Mouse (Mus musculus): Measurements from ENCODE around the gene Lpp.

The Lpp gene

DNA sequence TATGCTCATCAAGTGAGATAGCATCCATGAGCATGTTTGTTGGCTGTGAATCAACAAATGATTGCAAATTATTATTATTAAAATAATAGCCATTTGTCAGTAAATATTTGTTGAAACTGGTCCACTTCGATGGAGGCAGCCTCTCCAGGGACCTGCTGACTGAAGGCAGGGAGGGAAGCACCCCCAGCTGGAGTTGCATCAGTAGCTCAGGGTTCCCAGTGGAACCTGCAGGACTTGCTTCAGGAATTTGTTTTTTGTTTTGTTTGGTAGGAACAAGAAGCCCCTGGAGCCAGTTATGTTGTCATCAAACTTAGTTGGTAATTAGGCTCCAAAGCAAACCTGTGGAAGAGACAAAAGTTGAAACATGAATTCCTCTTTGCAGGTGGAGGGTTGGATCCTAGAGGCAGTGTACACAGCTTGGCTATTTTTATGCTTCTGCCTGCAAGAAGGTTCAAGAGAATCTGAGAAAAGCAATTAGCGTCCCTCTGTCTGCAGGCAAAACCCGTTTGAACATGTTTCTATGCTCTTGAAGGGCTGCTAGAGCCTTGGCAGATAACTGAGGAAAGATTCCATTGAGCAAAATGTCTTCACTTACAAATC lies 554.9 kb downstream of the Lpp start:
- no peak for DNase-seq

GRCm38 (mm10) chr16:24949265-24949664 lies 556.0 kb downstream of the Lpp start:
- DNase-seq: no peak

DNA sequence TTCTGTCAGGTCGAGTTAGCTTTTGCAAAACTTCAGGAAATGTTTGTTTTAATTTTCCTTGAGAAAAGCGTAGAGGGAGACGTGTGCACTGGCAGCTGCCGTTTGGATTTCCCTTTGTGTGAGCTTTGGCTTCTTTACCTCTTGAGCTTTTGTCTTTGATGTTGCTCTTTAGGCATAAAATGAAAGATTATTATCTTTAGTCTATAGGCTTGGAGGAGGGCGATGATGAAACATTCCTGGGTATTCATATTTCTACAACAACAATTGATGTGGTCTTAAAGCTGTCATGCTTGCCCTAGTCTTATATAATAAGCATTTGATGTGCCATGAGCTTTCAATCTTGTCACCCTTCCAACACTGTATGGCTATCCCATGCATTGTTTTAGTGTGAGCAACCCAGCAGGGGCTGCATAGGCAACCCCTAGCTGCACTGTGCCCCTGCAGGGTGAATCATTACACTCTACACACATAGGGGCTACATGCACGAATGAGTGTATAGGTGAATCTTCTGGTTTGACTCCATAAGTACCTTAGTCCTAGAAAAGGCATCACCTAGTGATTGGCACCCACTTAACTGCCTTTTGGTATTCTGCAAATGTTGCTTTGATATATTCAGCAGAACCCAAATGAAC lies 556.9 kb downstream of the Lpp start:
- no peak for DNase-seq

- no peak for DNase-seq
These were observed 558.6 kb downstream of the Lpp start for GRCm38 (mm10) chr16:24951909-24952308.

GRCm38 (mm10) chr16:24955054-24955453 lies 561.7 kb downstream of the Lpp start:
- DNase-seq: no peak

- DNase-seq: no peak
These were observed 565.4 kb downstream of the Lpp start for GRCm38 (mm10) chr16:24958661-24959060.

- no peak for DNase-seq
These were observed 567.8 kb downstream of the Lpp start for GRCm38 (mm10) chr16:24960901-24961806.

- DNase-seq: no peak
These were observed 571.0 kb downstream of the Lpp start for GRCm38 (mm10) chr16:24964311-24964710.

DNA sequence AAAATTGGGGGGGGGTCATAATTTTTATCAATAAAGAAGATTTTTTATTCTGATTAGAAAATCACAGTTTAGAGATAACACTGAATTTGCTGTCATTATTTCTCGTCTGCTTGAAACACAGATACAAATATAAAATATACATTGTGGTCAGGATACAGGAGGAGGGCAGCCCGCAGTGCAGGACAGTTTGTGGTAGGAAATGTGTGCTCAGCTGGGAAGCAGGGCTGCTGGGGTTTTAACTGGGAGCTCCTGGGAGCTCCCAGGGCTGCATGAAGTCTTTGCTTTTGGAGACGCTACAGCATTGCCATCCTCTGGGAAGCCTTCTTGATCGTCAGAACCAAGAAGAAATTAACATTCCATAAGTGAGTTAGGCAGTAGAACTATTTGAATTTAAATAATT lies 571.8 kb downstream of the Lpp start:
- DNase-seq: no peak

- DNase-seq: no peak
These were observed 573.2 kb downstream of the Lpp start for GRCm38 (mm10) chr16:24966460-24966859.

GRCm38 (mm10) chr16:24973009-24973631 lies 579.8 kb downstream of the Lpp start:
- no peak for DNase-seq

GRCm38 (mm10) chr16:24977771-24978170 lies 584.5 kb downstream of the Lpp start:
- DNase-seq: no peak

DNA sequence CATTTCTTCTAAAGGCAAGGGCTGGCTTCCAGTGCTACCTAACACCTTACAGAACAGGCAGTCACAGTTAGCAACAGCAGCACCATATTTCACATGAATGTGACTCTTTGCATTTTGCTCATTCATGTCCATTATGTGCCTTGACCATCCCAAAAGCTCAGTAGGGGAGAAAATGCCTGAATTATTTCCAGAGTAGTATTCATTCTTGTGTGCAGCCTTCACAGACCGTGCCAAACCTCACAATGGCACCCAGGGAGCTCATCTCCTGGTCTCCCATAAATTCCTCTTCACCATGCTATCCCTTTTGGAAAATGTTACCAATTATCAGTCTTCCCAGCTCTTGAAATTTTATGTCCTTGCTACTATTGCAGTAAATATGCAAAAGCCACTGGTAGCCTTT lies 584.9 kb downstream of the Lpp start:
- no peak for DNase-seq

GRCm38 (mm10) chr16:24979391-24979790 lies 586.1 kb downstream of the Lpp start:
- DNase-seq: no peak

DNA sequence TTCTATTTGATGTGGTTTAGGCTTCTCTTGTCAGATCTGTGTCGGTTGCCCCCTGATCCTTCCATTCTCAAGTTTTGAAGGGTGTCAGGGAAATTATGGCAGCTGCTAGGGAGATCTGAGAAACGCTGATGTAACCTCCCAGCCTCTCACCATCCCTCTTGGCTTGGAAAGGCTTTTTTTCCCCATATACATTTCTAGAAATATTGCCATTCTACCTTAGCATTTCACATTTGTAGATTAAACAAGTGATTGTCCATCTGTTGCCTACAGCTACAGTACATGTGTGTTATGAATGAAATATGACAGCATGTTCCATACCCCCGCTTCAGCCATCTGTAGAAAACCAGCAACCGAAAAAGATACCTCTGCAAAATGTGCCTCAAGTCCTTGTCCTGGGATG lies 589.5 kb downstream of the Lpp start:
- no peak for DNase-seq

- no peak for DNase-seq
These were observed 597.0 kb downstream of the Lpp start for GRCm38 (mm10) chr16:24990331-24990730.

DNA sequence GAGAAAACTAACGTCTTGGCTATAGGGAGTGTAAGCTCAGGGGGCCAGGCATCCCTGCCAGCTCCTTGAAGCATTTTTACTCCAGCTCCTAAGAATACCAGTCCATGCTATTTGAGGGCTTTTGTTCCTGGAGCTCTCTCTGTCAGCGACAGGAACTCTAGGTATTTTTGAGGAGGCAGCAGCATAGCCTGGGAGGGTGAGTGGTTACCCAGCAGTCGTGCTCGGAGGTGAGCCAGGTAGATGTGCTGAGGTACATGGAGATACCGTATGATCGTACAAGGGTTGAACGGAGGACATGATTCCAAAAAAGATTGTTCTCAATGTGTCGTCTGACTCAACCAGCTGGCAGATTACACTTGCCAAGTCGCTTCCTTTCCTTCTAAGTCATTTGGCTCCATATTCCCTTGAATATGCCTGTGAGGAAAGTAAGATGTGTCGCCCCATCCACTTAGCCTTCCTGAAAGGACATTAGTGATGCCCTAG lies 597.8 kb downstream of the Lpp start:
- DNase-seq: peak; percentile 71

GRCm38 (mm10) chr16:24991995-24992394 lies 598.7 kb downstream of the Lpp start:
- no peak for DNase-seq

DNA sequence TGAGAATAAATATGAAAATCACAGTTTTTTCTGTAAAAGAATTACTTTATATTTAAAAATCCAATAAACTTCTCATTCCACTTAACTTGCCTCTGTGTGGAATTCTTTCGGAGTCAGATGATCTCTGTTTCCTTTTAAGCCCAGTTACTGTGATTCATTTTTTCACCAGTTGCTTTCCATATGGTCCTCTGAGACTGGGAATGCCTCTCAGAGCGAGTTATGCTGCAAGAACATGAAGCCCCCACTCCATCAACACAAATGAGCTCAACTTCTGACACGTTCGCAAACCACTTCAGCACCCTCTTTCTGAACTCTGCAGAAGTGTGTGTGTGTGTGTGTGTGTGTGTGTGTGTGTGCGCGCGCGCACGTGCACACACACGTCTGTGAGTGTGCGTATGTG lies 599.2 kb downstream of the Lpp start:
- DNase-seq: no peak

DNA sequence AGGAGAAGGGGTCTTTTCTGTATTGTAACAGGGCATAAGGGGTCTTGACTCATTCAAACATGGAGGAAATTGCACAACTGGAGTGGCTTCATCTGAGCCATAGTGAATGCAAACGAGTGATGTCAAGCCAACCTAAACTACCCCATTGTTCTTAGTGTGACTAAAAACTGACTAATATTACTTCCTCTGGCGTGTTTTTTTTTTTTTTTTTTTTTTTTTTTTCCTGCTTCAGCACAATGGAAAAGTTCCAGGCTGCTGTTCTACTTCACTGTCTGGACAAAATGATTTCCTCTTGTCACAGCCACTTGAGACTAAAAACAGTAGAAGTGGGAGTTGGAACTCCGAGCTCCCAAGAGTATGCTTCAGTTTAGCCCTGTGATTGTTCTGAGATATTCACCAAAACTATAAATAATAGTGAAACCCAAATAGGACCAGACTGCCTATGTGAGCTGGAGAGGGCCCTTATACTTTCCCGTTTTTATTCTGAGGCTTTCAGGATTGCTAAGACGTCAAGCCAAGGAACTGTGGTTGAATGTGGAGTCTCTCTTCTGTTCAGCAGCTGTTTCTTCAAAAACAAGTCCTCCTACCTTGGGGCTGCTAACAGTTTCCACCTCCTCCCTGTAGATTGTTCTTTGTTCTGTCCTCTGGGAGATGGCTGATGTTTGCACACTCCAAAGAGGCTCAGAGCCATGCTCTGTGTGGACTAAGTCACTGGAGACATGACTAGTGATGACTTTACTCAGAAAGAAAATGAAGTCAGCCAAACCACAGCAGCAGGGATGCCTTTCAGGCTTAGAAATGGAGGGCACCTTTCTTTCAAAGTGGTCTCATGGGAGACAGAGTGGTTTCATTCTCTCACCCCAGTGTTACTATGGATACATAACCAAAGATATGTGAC lies 617.9 kb downstream of the Lpp start:
- no peak for DNase-seq

DNA sequence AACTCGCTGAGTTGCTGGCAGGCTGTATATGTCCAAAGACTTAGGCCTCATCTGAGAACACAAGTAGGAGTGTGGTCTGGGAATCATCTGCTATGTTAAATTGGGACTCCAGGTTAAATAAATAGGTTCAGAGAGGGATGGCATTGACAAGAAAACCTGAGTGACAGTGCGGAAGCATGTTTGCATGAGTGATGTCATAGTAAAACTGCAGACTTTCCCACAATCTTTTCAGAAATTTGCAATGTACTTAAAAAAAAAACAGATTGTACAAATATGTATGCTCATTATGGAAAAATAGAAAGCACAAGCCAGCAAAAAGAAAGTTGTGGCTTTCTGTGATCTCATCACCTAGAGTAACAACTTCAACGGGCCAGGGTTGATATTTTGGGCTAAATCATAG lies 619.6 kb downstream of the Lpp start:
- no peak for DNase-seq

GRCm38 (mm10) chr16:25016261-25016836 lies 623.0 kb downstream of the Lpp start:
- peak; percentile 57 for DNase-seq
